Mouse (Mus musculus): ENCODE data around the gene 4930558K02Rik. TPM values are rescaled to one million over a fixed set of nuclear protein-coding genes. Genes with fewer than 3 reads are reported as not detected.
A peak's percentile ranks its signal among the peaks of the same experiment; 100 is the strongest.

4930558K02Rik gene
- polyA plus RNA-seq, 1 experiment from 2014 or later = not detected

GRCm38 (mm10) chr1:161902692-161903452 lies 76.6 kb downstream of the 4930558K02Rik start:
- Histone ChIP-seq H3K27ac (replicated peaks) (no peak overlapping the region), H3K27me3 (replicated peaks; ENCODE audit: low read depth, poor library complexity, severe bottlenecking) (no peaks in the 10 kb centered on the region), H3K36me3 (replicated peaks) (no peaks in the 10 kb centered on the region), H3K4me3 (no peak overlapping the region), H3K9me3 (no peaks in the 10 kb centered on the region), H3K4me1 (peaks cover 3% of the 10 kb centered on the region)
- WGBS = 77% methylated on average over 9 of the region's 9 CpGs
- no peak for DNase-seq (ENCODE audit: low spot score)

GRCm38 (mm10) chr1:161900129-161900528 lies 79.3 kb downstream of the 4930558K02Rik start:
- Histone ChIP-seq H3K36me3 (replicated peaks) (no peaks in the 10 kb centered on the region), H3K9me3 (no peaks in the 10 kb centered on the region), H3K4me3 (no peak overlapping the region), H3K27ac (replicated peaks) (no peak overlapping the region), H3K4me1 (peaks cover 12% of the 10 kb centered on the region), H3K27me3 (replicated peaks; ENCODE audit: low read depth, poor library complexity, severe bottlenecking) (no peaks in the 10 kb centered on the region)
- 48% methylated on average over 2 of the region's 2 CpGs for WGBS
- no peak for DNase-seq (ENCODE audit: low spot score)

DNA sequence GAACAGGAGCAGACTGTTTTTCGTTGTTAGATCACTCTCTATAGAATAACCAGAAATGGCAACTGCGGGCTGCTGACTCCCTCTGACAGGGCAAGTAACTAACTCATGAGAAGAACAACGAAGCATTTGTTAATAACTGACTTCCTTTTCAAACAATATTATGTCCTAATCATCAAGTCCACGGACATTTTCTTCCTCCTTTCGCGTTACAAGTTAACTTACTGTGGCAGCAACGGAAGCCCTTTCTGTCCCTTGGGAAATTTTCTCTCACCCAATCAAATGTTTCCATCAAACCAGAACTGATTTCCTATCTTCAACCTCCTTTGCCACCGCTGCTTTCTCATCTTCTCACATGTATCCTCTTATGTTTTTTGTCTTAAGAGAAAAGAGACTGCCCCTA lies 82.2 kb downstream of the 4930558K02Rik start:
- no peaks in the 10 kb centered on the region for H3K9me3 ChIP-seq
- H3K27ac ChIP-seq (replicated peaks) = no peak overlapping the region
- no peaks in the 10 kb centered on the region for H3K36me3 ChIP-seq (replicated peaks)
- H3K4me3 ChIP-seq = no peak overlapping the region
- DNase-seq (ENCODE audit: low spot score) = no peak
- WGBS = 83% methylated on average over 8 of the region's 8 CpGs
- no peaks in the 10 kb centered on the region for H3K27me3 ChIP-seq (replicated peaks; ENCODE audit: low read depth, poor library complexity, severe bottlenecking)
- H3K4me1 ChIP-seq = peaks cover 12% of the 10 kb centered on the region

- DNase-seq (ENCODE audit: low spot score) = peak; percentile 31
- Histone ChIP-seq H3K9me3 (no peaks in the 10 kb centered on the region), H3K27ac (replicated peaks) (peak overlapping the region; percentile 24; the same call in 1 of the 2 replicates), H3K27me3 (replicated peaks; ENCODE audit: low read depth, poor library complexity, severe bottlenecking) (no peaks in the 10 kb centered on the region), H3K4me3 (no peak overlapping the region), H3K4me1 (peaks cover 12% of the 10 kb centered on the region), H3K36me3 (replicated peaks) (no peaks in the 10 kb centered on the region)
- 49% methylated on average over 10 of the region's 10 CpGs for WGBS
These were observed 83.3 kb downstream of the 4930558K02Rik start for GRCm38 (mm10) chr1:161896130-161896529.

DNA sequence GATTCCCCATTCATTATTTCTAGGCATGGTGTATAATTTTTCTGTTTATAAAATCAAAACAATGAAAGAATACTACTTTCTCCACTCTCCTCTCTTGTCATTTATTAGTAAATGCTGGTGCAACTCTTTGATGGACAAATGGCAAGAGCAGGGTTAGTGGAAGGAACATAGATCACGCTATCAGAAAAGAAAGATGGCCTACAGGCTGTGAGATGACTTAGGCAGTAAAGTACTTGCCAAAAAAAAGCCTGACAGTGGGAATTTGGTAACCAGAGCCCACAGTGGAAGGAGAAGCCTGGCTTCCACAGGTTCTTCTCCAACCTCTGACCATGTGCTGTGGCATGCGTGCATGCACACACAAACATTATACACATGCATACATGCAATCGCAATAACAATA lies 84.4 kb downstream of the 4930558K02Rik start:
- no peaks in the 10 kb centered on the region for H3K9me3 ChIP-seq
- 94% methylated on average over 3 of the region's 3 CpGs for WGBS
- H3K4me3 ChIP-seq = no peak overlapping the region
- no peaks in the 10 kb centered on the region for H3K27me3 ChIP-seq (replicated peaks; ENCODE audit: low read depth, poor library complexity, severe bottlenecking)
- peak overlapping the region; percentile 44; the same call in 1 of the 2 replicates for H3K27ac ChIP-seq (replicated peaks)
- no peak for DNase-seq (ENCODE audit: low spot score)
- H3K4me1 ChIP-seq = peaks cover 12% of the 10 kb centered on the region
- no peaks in the 10 kb centered on the region for H3K36me3 ChIP-seq (replicated peaks)

- no peaks in the 10 kb centered on the region for H3K27me3 ChIP-seq (replicated peaks; ENCODE audit: low read depth, poor library complexity, severe bottlenecking)
- no peak for DNase-seq (ENCODE audit: low spot score)
- H3K4me1 ChIP-seq = peaks cover 12% of the 10 kb centered on the region
- no peaks in the 10 kb centered on the region for H3K9me3 ChIP-seq
- no peak overlapping the region for H3K27ac ChIP-seq (replicated peaks)
- H3K36me3 ChIP-seq (replicated peaks) = no peaks in the 10 kb centered on the region
- H3K4me3 ChIP-seq = no peak overlapping the region
- WGBS = 75% methylated on average over 2 of the region's 2 CpGs
These were observed 84.9 kb downstream of the 4930558K02Rik start for GRCm38 (mm10) chr1:161894553-161894952.

DNA sequence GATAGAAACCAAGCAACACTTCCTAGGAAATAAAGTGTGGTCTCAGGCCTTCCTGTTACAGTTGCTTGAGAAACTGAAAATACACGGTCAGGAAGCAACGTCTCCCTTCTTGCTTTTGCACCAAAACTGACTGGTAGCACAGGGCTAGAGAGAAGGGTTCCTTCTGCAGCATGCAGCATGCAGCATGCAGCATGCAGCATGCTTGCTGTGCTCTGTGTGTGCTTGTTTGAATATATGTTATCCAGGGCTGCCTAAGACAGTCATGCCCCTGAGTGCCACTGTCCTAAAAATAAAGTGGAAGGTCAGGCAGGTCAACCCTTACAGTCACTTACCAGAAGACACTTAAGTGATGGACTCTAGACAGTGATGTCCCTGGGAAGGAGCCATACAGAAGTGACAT lies 85.3 kb downstream of the 4930558K02Rik start:
- Histone ChIP-seq H3K9me3 (no peaks in the 10 kb centered on the region), H3K36me3 (replicated peaks) (no peaks in the 10 kb centered on the region), H3K4me1 (peaks cover 12% of the 10 kb centered on the region), H3K27me3 (replicated peaks; ENCODE audit: low read depth, poor library complexity, severe bottlenecking) (no peaks in the 10 kb centered on the region), H3K27ac (replicated peaks) (no peak overlapping the region; the same call in 1 of the 2 replicates), H3K4me3 (no peak overlapping the region)
- 67% methylated on average over 2 of the region's 2 CpGs for WGBS
- no peak for DNase-seq (ENCODE audit: low spot score)

Other genes starting within 250 kb of the 4930558K02Rik start
- not detected in 2 replicates for gene Fasl, start 191.1 kb downstream of the 4930558K02Rik start, polyA plus RNA-seq (2016; fragmentation: Nextera tagmentation; extraction: Ambion mirVana)
- gene Suco, start 103.0 kb downstream of the 4930558K02Rik start, polyA plus RNA-seq (2016; fragmentation: Nextera tagmentation; extraction: Ambion mirVana) = 26.6 and 32.5 TPM in 2 replicates
- gene Pigc, start 10.4 kb downstream of the 4930558K02Rik start, polyA plus RNA-seq (2016; fragmentation: Nextera tagmentation; extraction: Ambion mirVana) = 27.2 and 27.8 TPM in 2 replicates

Data from embryonic facial prominence, embryonic 10.5 days (tissue).